Mouse (Mus musculus) CH12.LX (cell line): ENCODE results near the gene Celf5. TPM values are rescaled to one million over a fixed set of nuclear protein-coding genes. Genes with fewer than 3 reads are reported as not detected.

Source experiments
- DNase-seq: peaks from one replicate; pipeline ENCODE4 v3.0.0-alpha.2; 2013; ENCODE audit errors: extremely low read depth
- H3K27ac ChIP-seq: 2 replicates; pipeline ENCODE4 v1.5.1; 2012; ENCODE audit warnings: low read depth, mild to moderate bottlenecking, control low read depth, moderate library complexity; ENCODE audit not compliant: insufficient read depth
- H3K27me3 ChIP-seq: replicated peaks from 2 replicates; pipeline ENCODE3; 2012; ENCODE audit warnings: inconsistent platforms
- H3K36me3 ChIP-seq, 2 experiments: replicated peaks in 1 of 2; 2 replicates each; pipeline versions ENCODE3 to v1.6.1; 2012; ENCODE audit warnings: inconsistent platforms in 1 of 2, low read length in 1 of 2, mild to moderate bottlenecking in 1 of 2, mixed read lengths in 1 of 2, moderate library complexity in 1 of 2; ENCODE audit not compliant: control insufficient read depth in 1 of 2, insufficient read depth in 1 of 2
- H3K4me1 ChIP-seq, 2 experiments: 2 replicates each; pipeline ENCODE4 v1.6.1; 2012; ENCODE audit warnings: inconsistent platforms in 1 of 2, moderate library complexity in 1 of 2; ENCODE audit not compliant: insufficient read depth in 2 of 2, control insufficient read depth in 1 of 2
- H3K4me2 ChIP-seq: 2 replicates; pipeline ENCODE4 v1.6.1; 2012; ENCODE audit warnings: low read depth, mild to moderate bottlenecking, control low read depth; ENCODE audit not compliant: poor library complexity, insufficient read depth, severe bottlenecking
- H3K4me3 ChIP-seq, 3 experiments: fragments of 150-350 bp in 1 of 3; sonication (generic) in 1 of 3; replicated peaks in 1 of 3; 2 replicates each; pipeline versions ENCODE3 to v1.5.1; 2011 to 2012; ENCODE audit warnings: low read depth in 2 of 3, low read length in 2 of 3, mild to moderate bottlenecking in 2 of 3, moderate library complexity in 2 of 3, control low read depth in 1 of 3, improper control_type of control experiment in 1 of 3, inconsistent platforms in 1 of 3, mixed read lengths in 1 of 3; ENCODE audit not compliant: poor library complexity in 1 of 3
- H3K79me2 ChIP-seq: replicated peaks from 2 replicates; pipeline ENCODE4 v1.6.1; 2012; ENCODE audit warnings: mild to moderate bottlenecking, moderate library complexity; ENCODE audit not compliant: control insufficient read depth, poor library complexity, insufficient read depth, severe bottlenecking; ENCODE audit errors: extremely low read depth
- H3K9ac ChIP-seq: 2 replicates; pipeline ENCODE4 v1.6.1; 2012; ENCODE audit warnings: low read depth, mild to moderate bottlenecking, control low read depth, moderate library complexity; ENCODE audit not compliant: insufficient read depth
- H3K9me3 ChIP-seq: replicated peaks from 2 replicates; pipeline ENCODE3; 2012; ENCODE audit warnings: low read length, inconsistent platforms, mixed read lengths
- BHLHE40 ChIP-seq: IDR thresholded peaks from 2 replicates; pipeline ENCODE4 v1.6.1; 2011; ENCODE audit warnings: mild to moderate bottlenecking, low read depth, low read length, improper control_type of control experiment
- ELF1 ChIP-seq: IDR thresholded peaks from 2 replicates; pipeline ENCODE4 v1.6.1; 2014; ENCODE audit warnings: low read depth, mild to moderate bottlenecking, inconsistent platforms, low read length, improper control_type of control experiment
- ETS1 ChIP-seq: conservative IDR thresholded peaks from 2 replicates; pipeline ENCODE4 v1.6.1; 2012; ENCODE audit warnings: low read depth, mild to moderate bottlenecking, inconsistent platforms, low read length, improper control_type of control experiment, moderate library complexity
- GABPA ChIP-seq: IDR thresholded peaks from 2 replicates; pipeline ENCODE4 v1.6.1; 2012; ENCODE audit warnings: low read depth, low read length, improper control_type of control experiment, inconsistent platforms; ENCODE audit not compliant: insufficient replicate concordance
- IRF4 ChIP-seq: IDR thresholded peaks from 2 replicates; pipeline ENCODE4 v1.6.1; 2014; ENCODE audit warnings: low read depth, mild to moderate bottlenecking, inconsistent platforms, low read length, improper control_type of control experiment
- JUND ChIP-seq: conservative IDR thresholded peaks from 2 replicates; pipeline ENCODE4 v1.6.1; 2011; ENCODE audit warnings: low read depth, low read length, improper control_type of control experiment
- KAT2A ChIP-seq: IDR thresholded peaks from 2 replicates; pipeline ENCODE4 v1.6.1; 2012; ENCODE audit warnings: low read length, improper control_type of control experiment, inconsistent platforms; ENCODE audit not compliant: insufficient replicate concordance
- MAX ChIP-seq: IDR thresholded peaks from 2 replicates; pipeline ENCODE4 v1.6.1; 2011; ENCODE audit warnings: low read length, improper control_type of control experiment
- MAZ ChIP-seq: IDR thresholded peaks from 2 replicates; pipeline ENCODE4 v1.6.1; 2012; ENCODE audit warnings: low read depth, mild to moderate bottlenecking, inconsistent platforms, low read length, improper control_type of control experiment, moderate library complexity
- MEF2A ChIP-seq: IDR thresholded peaks from 2 replicates; pipeline ENCODE4 v1.6.1; 2014; ENCODE audit warnings: low read depth, mild to moderate bottlenecking, inconsistent platforms, low read length, improper control_type of control experiment, borderline replicate concordance
- MXI1 ChIP-seq: IDR thresholded peaks from 2 replicates; pipeline ENCODE4 v1.6.1; 2011; ENCODE audit warnings: mild to moderate bottlenecking, low read depth, low read length, improper control_type of control experiment
- MYC ChIP-seq: IDR thresholded peaks from 2 replicates; pipeline ENCODE4 v1.6.1; 2011; ENCODE audit warnings: low read depth, mild to moderate bottlenecking, improper control_type of control experiment, low read length
- NELFE ChIP-seq: IDR thresholded peaks from 2 replicates; pipeline ENCODE4 v1.6.1; 2011; ENCODE audit warnings: low read depth, low read length, improper control_type of control experiment
- NRF1 ChIP-seq: IDR thresholded peaks from 2 replicates; pipeline ENCODE4 v1.6.1; 2014; ENCODE audit warnings: low read depth, mild to moderate bottlenecking, inconsistent platforms, low read length, improper control_type of control experiment, moderate library complexity
- RAD21 ChIP-seq: IDR thresholded peaks from 2 replicates; pipeline ENCODE4 v1.6.1; 2011; ENCODE audit warnings: low read depth, mild to moderate bottlenecking, low read length, improper control_type of control experiment, moderate library complexity
- RCOR1 ChIP-seq: conservative IDR thresholded peaks from 2 replicates; pipeline ENCODE4 v1.6.1; 2012; ENCODE audit warnings: low read depth, mild to moderate bottlenecking, inconsistent platforms, low read length, improper control_type of control experiment
- SMC3 ChIP-seq: IDR thresholded peaks from 2 replicates; pipeline ENCODE4 v1.6.1; 2011; ENCODE audit warnings: low read depth, low read length, improper control_type of control experiment
- TCF12 ChIP-seq: IDR thresholded peaks from 2 replicates; pipeline ENCODE4 v1.6.1; 2014; ENCODE audit warnings: low read depth, mild to moderate bottlenecking, inconsistent platforms, low read length, improper control_type of control experiment
- UBTF ChIP-seq: IDR thresholded peaks from 2 replicates; pipeline ENCODE4 v1.6.1; 2012; ENCODE audit warnings: low read depth, mild to moderate bottlenecking, inconsistent platforms, low read length, improper control_type of control experiment, moderate library complexity
- USF1 ChIP-seq: IDR thresholded peaks from 2 replicates; pipeline ENCODE4 v1.6.1; 2014; ENCODE audit warnings: low read depth, mild to moderate bottlenecking, inconsistent platforms, low read length, improper control_type of control experiment
- USF2 ChIP-seq: conservative IDR thresholded peaks from 2 replicates; pipeline ENCODE4 v1.6.1; 2011; ENCODE audit warnings: low read depth, low read length, improper control_type of control experiment
- ZC3H11A ChIP-seq: IDR thresholded peaks from 2 replicates; pipeline ENCODE4 v1.6.1; 2012; ENCODE audit warnings: low read depth, mild to moderate bottlenecking, inconsistent platforms, low read length, improper control_type of control experiment
- dilution Hi-C: fragments of 300-500 bp; cut with MboI; formaldehyde crosslinking; loops from 2 replicates; pipeline ENCODE4 v1.14.3; 2020; ENCODE audit warnings: low sequenced_read_pairs; ENCODE audit not compliant: extremely low pct_unique_long_range_greater_than_20kb, extremely low pct_ligation_motif_present
- in situ Hi-C: fragments of 300-500 bp; cut with MboI; formaldehyde crosslinking; loops from 3 replicates; pipeline ENCODE4 v1.14.3; 2019; ENCODE audit warnings: low sequenced_read_pairs, low pct_ligation_motif_present, low pct_unique_long_range_greater_than_20kb, mixed read lengths
- polyA plus RNA-seq: library from polyadenylated mRNA; unstranded; fragments of >175 nt; gene quantifications from 2 replicates; pipeline ENCODE4 v1.2.1, GENCODE M21; 2012; ENCODE audit warnings: low read depth; ENCODE audit not compliant: insufficient read length
- total RNA-seq, 2 experiments: library from RNA; depleted of rRNA; stranded (reverse); fragments of 300-350 nt in 1 of 2; fragments of >200 nt in 1 of 2; gene quantifications; 2 replicates each; pipeline ENCODE4 v1.2.3; 2012 to 2014

Gene Celf5
- total and polyA plus RNA-seq, 3 experiments: 0.07 to 0.08 TPM; not detected in 1

DNA sequence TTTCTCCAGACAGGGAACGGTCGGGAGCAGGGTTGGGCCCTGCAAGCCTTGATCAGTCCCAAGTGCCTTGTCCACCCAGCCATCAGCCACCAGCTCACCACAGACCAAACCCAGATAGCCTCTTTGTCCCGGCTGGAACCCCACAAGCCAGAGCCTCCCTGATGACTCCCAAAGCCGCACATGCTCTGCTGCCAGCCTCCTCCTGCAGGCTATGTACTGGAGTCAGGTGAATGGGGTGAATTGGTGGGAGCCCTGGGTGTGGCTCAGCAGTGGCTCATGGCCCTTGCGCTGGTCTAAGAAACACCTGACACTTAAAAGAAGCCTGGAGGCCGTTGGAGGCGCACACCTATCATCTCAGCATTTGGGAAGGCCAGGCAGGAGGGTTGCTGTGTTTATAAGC lies 19.6 kb downstream of the Celf5 start:
- Histone ChIP-seq H3K9me3 (peaks cover 1% of the 10 kb centered on the region), H3K4me3 (no peak overlapping the region), H3K4me2 (no peak overlapping the region), H3K27me3 (peaks cover 94% of the 10 kb centered on the region)
- DNase-seq: no peak
- in situ Hi-C loops (no loop called here), dilution Hi-C loops (no loop called here)
- TF ChIP-seq TCF12: no peak
- no peak for TF ChIP-seq RAD21
- no peak for TF ChIP-seq MYC
- TF ChIP-seq ETS1: no peak
- TF ChIP-seq UBTF: no peak
- TF ChIP-seq JUND: no peak
- TF ChIP-seq BHLHE40: no peak
- TF ChIP-seq ELF1: no peak
- TF ChIP-seq USF2: no peak
- no peak for TF ChIP-seq GABPA
- TF ChIP-seq MXI1: no peak
- no peak for TF ChIP-seq RCOR1
- no peak for TF ChIP-seq USF1
- TF ChIP-seq, all 38 proteins: peak for 0
- Histone ChIP-seq H3K36me3 (no peaks in the 10 kb centered on the region), H3K9ac (no peak overlapping the region), H3K27ac (no peak overlapping the region), H3K79me2 (no peaks in the 10 kb centered on the region), H3K4me1 (peaks cover 4 to 18% of the 10 kb centered on the region in 2 experiments; a peak in 3 of 4 replicates)

DNA sequence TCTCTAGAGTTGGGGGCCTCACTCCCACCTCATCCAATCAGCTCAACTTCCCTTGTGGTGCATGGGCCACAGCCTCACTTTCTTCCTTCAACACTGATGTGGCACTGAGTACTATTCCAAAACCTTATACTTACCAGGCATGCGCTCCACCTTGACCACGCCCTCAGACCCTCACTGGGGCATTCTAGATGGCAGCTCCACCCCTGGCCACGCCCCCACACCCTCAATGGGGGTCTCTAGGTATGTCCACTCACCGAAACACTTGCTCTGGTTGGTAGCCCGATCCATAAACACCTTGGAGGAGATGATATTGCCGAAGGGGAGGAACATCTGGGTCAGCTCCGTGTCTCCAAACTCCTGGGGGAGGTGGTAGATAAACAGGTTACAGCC lies 20.1 kb downstream of the Celf5 start:
- Histone ChIP-seq H3K4me2 (no peak overlapping the region), H3K9me3 (peaks cover 1% of the 10 kb centered on the region), H3K27me3 (peaks cover 94% of the 10 kb centered on the region), H3K79me2 (no peaks in the 10 kb centered on the region), H3K4me1 (peaks cover 4 to 18% of the 10 kb centered on the region in 2 experiments; a peak in 3 of 4 replicates), H3K9ac (no peak overlapping the region), H3K27ac (no peak overlapping the region), H3K4me3 (no peak overlapping the region), H3K36me3 (no peaks in the 10 kb centered on the region)
- in situ Hi-C loops: no loop called here
- no peak for DNase-seq
- dilution Hi-C loops: no loop called here
- TF ChIP-seq MAZ (no peak), MEF2A (no peak), NELFE (no peak), KAT2A (no peak), UBTF (no peak), IRF4 (no peak), TCF12 (no peak), MAX (no peak), NRF1 (no peak), BHLHE40 (no peak), GABPA (no peak), RCOR1 (no peak), ZC3H11A (no peak), SMC3 (no peak), MYC (no peak)
